Mouse (Mus musculus) stomach, embryonic 14.5 days (tissue): ENCODE results near the gene Olfr632. TPM values are rescaled to one million over a fixed set of nuclear protein-coding genes. Genes with fewer than 3 reads are reported as not detected.
"Not testable (repeated sequence)": the region's sequence is repeated elsewhere in the genome, so short reads cannot be mapped to it uniquely, and the experiment has no call there.

Experiments
- ATAC-seq: fragments of 200-750 bp; cut with Nextera tagmentation; 2 replicates; pipeline ENCODE4 v1.8.0; 2017; ENCODE audit warnings: low read depth, moderate TSS enrichment; ENCODE audit not compliant: insufficient number of reproducible peaks, insufficient read depth, low FRiP score
- H3K27ac ChIP-seq: fragments of 300-500 bp; sonication (generic); 2 replicates; pipeline ENCODE4 v1.5.1; 2014; ENCODE audit warnings: mild to moderate bottlenecking, low read length, moderate library complexity, mixed read lengths
- H3K27me3 ChIP-seq: fragments of 300-500 bp; sonication (generic); 2 replicates; pipeline ENCODE4 v1.6.1; 2014; ENCODE audit warnings: low read length, control low read depth, mixed read lengths; ENCODE audit not compliant: control insufficient read depth, insufficient read depth
- H3K36me3 ChIP-seq: fragments of 300-500 bp; sonication (generic); 2 replicates; pipeline ENCODE4 v1.6.1; 2014; ENCODE audit warnings: mild to moderate bottlenecking, control low read depth, low read length, moderate library complexity, mixed read lengths; ENCODE audit not compliant: control insufficient read depth, insufficient read depth
- H3K4me1 ChIP-seq: fragments of 300-500 bp; sonication (generic); 2 replicates; pipeline ENCODE4 v1.6.1; 2014; ENCODE audit warnings: low read length, control low read depth, mixed read lengths; ENCODE audit not compliant: control insufficient read depth, insufficient read depth
- H3K4me2 ChIP-seq: fragments of 300-500 bp; sonication (generic); replicated peaks from 2 replicates; pipeline ENCODE4 v1.6.1; 2014; ENCODE audit warnings: low read depth, low read length, control low read depth
- H3K4me3 ChIP-seq: fragments of 300-500 bp; sonication (generic); 2 replicates; pipeline ENCODE4 v1.5.1; 2014; ENCODE audit warnings: low read depth, low read length, control low read depth
- H3K9ac ChIP-seq: fragments of 300-500 bp; sonication (generic); replicated peaks from 2 replicates; pipeline ENCODE4 v1.6.1; 2014; ENCODE audit warnings: low read depth, mild to moderate bottlenecking, control low read depth, low read length, moderate library complexity, mixed read lengths
- H3K9me3 ChIP-seq: fragments of 300-500 bp; sonication (generic); 2 replicates; pipeline ENCODE4 v1.6.1; 2016; ENCODE audit warnings: low read depth, low read length, control low read depth; ENCODE audit not compliant: control insufficient read depth
- WGBS: fragments of 180-500 bp; shearing (Covaris S2); extraction: QIAGEN DNeasy Blood & Tissue Kit; methylation state at CpG from one replicate; pipeline ENCODE4 v1.1.7; 2014; 5-methylcytosine and 5-hydroxymethylcytosine counted together
- polyA plus RNA-seq: library from polyadenylated mRNA; unstranded; fragments of >200 nt; fragmentation: Nextera tagmentation; extraction: Ambion mirVana; gene quantifications from 2 replicates; pipeline ENCODE4 v1.2.1, GENCODE M21; 2014

Olfr632 gene
- polyA plus RNA-seq, 1 experiment from 2014 or later: not detected

- no peaks in the 10 kb centered on the region for H3K27me3 ChIP-seq
- H3K9me3 ChIP-seq: no peaks in the 10 kb centered on the region
- no peak for ATAC-seq
- no peak within 1 kb of the TSS for H3K4me3 ChIP-seq
- H3K4me1 ChIP-seq: no peaks in the 10 kb centered on the region
- H3K9ac ChIP-seq: no peak within 1 kb of the TSS
- no peaks in the 10 kb centered on the region for H3K36me3 ChIP-seq
- no peak within 1 kb of the TSS for H3K4me2 ChIP-seq
- no peak within 1 kb of the TSS for H3K27ac ChIP-seq
Observed at GRCm38 (mm10) chr7:103944137-103944536, 10.0 kb downstream of the Olfr632 start, which contains the start of gene Olfr633. Olfr633 (plus strand) TSS chr7:103944437.

GRCm38 (mm10) chr7:103966873-103967272, 32.7 kb downstream of the Olfr632 start:
- not testable (repeated sequence) for H3K4me1 ChIP-seq, ATAC-seq, H3K27me3 ChIP-seq, H3K9me3 ChIP-seq, H3K4me3 ChIP-seq, H3K4me2 ChIP-seq, H3K36me3 ChIP-seq, H3K27ac ChIP-seq, H3K9ac ChIP-seq
- WGBS: 91% methylated on average over 22 of the region's 22 CpGs

GRCm38 (mm10) chr7:103970852-103971251, 36.7 kb downstream of the Olfr632 start, which contains the start of gene Olfr635:
Olfr635 (plus strand) TSS chr7:103971152.
- Histone ChIP-seq H3K4me3 (no peak within 1 kb of the TSS), H3K9me3 (no peaks in the 10 kb centered on the region), H3K9ac (no peak within 1 kb of the TSS), H3K36me3 (no peaks in the 10 kb centered on the region), H3K27ac (no peak within 1 kb of the TSS), H3K27me3 (no peaks in the 10 kb centered on the region), H3K4me2 (no peak within 1 kb of the TSS), H3K4me1 (no peaks in the 10 kb centered on the region)
- ATAC-seq: no peak
- 74% methylated on average over 1 of the region's 1 CpGs for WGBS

- Histone ChIP-seq H3K9me3 (no peaks in the 10 kb centered on the region), H3K36me3 (no peaks in the 10 kb centered on the region), H3K27ac (no peak overlapping the region), H3K4me3 (no peak overlapping the region), H3K4me2 (no peak overlapping the region), H3K4me1 (no peaks in the 10 kb centered on the region), H3K27me3 (no peaks in the 10 kb centered on the region), H3K9ac (no peak overlapping the region)
- no peak for ATAC-seq
- 72% methylated on average over 1 of the region's 1 CpGs for WGBS
Observed at GRCm38 (mm10) chr7:103971782-103972181, 37.6 kb downstream of the Olfr632 start.

Other genes with a start within 250 kb of the Olfr632 start
- gene Olfr243, start 219.7 kb upstream of the Olfr632 start, polyA plus RNA-seq: not detected in 2 replicates
- gene Olfr628, start 204.0 kb upstream of the Olfr632 start, polyA plus RNA-seq: not detected in 2 replicates
- gene Olfr629, start 189.4 kb upstream of the Olfr632 start, polyA plus RNA-seq: not detected in 2 replicates
- not detected in 2 replicates for gene Olfr630, start 177.0 kb upstream of the Olfr632 start, polyA plus RNA-seq
- gene Olfr69, start 162.8 kb upstream of the Olfr632 start, polyA plus RNA-seq: not detected in 2 replicates
- not detected in 2 replicates for gene Olfr68, start 154.6 kb upstream of the Olfr632 start, polyA plus RNA-seq
- gene Olfr67, start 142.5 kb upstream of the Olfr632 start, polyA plus RNA-seq: not detected in 2 replicates
- 1,564 and 1,619 TPM in 2 replicates for gene Hbb-bt, start 120.4 kb upstream of the Olfr632 start, polyA plus RNA-seq
- gene Hbb-bs, start 106.3 kb upstream of the Olfr632 start, polyA plus RNA-seq: 3,670 and 3,888 TPM in 2 replicates
- not detected in 2 replicates for gene Hbb-bh2, start 93.8 kb upstream of the Olfr632 start, polyA plus RNA-seq
- 2.9 and 6.2 TPM in 2 replicates for gene Hbb-bh1, start 91.2 kb upstream of the Olfr632 start, polyA plus RNA-seq
- gene Hbb-y, start 81.1 kb upstream of the Olfr632 start, polyA plus RNA-seq: 616 and 882 TPM in 2 replicates
- gene Olfr66, start 48.1 kb upstream of the Olfr632 start, polyA plus RNA-seq: not detected in 2 replicates
- not detected in 2 replicates for gene Olfr64, start 39.9 kb upstream of the Olfr632 start, polyA plus RNA-seq
- gene Olfr65, start 30.9 kb upstream of the Olfr632 start, polyA plus RNA-seq: not detected in 2 replicates
- not detected in 2 replicates for gene Olfr631, start 5.5 kb upstream of the Olfr632 start, polyA plus RNA-seq
- not detected in 2 replicates for gene Olfr633, start 10.1 kb downstream of the Olfr632 start, polyA plus RNA-seq
- gene Olfr635, start 36.8 kb downstream of the Olfr632 start, polyA plus RNA-seq: not detected in 2 replicates
- not detected in 2 replicates for gene Olfr638, start 64.4 kb downstream of the Olfr632 start, polyA plus RNA-seq
- 0.03 TPM in 1 of 2 replicates, not detected in the other for gene Olfr639, start 83.0 kb downstream of the Olfr632 start, polyA plus RNA-seq
- gene Olfr640, start 91.2 kb downstream of the Olfr632 start, polyA plus RNA-seq: not detected in 2 replicates
- gene Olfr641, start 101.1 kb downstream of the Olfr632 start, polyA plus RNA-seq: not detected in 2 replicates
- not detected in 2 replicates for gene Olfr642, start 118.3 kb downstream of the Olfr632 start, polyA plus RNA-seq
- gene 4930516K23Rik, start 127.1 kb downstream of the Olfr632 start, polyA plus RNA-seq: not detected in 2 replicates
- not detected in 2 replicates for gene Olfr644, start 137.5 kb downstream of the Olfr632 start, polyA plus RNA-seq
- gene Olfr645, start 151.1 kb downstream of the Olfr632 start, polyA plus RNA-seq: not detected in 2 replicates
- gene Olfr646, start 170.5 kb downstream of the Olfr632 start, polyA plus RNA-seq: not detected in 2 replicates
- not detected in 2 replicates for gene Ubqln5, start 195.5 kb downstream of the Olfr632 start, polyA plus RNA-seq
- not detected in 2 replicates for gene Olfr643, start 203.1 kb downstream of the Olfr632 start, polyA plus RNA-seq
- gene Ubqln3, start 208.9 kb downstream of the Olfr632 start, polyA plus RNA-seq: not detected in 2 replicates
- gene Ubqlnl, start 216.2 kb downstream of the Olfr632 start, polyA plus RNA-seq: not detected in 2 replicates
- not detected in 2 replicates for gene Olfm5, start 230.5 kb downstream of the Olfr632 start, polyA plus RNA-seq
- gene Olfr648, start 249.0 kb downstream of the Olfr632 start, polyA plus RNA-seq: 0.25 and 0.34 TPM in 2 replicates